Mouse (Mus musculus) lung, embryonic 15.5 days (tissue): Measurements from ENCODE around the gene Top3b. TPM values are rescaled to one million over a fixed set of nuclear protein-coding genes. Genes with fewer than 3 reads are reported as not detected.
A peak's percentile ranks its signal among the peaks of the same experiment; 100 is the strongest.
"Not testable (repeated sequence)": the region's sequence is repeated elsewhere in the genome, so short reads cannot be mapped to it uniquely, and the experiment has no call there.

Experiments used
- ATAC-seq: fragments of 200-750 bp; cut with Nextera tagmentation; 2 replicates; pipeline ENCODE4 v1.8.0; 2017; ENCODE audit warnings: moderate number of reproducible peaks, borderline replicate concordance; ENCODE audit not compliant: low FRiP score, low TSS enrichment; ENCODE audit errors: extremely low read depth
- H3K27ac ChIP-seq: fragments of 300-500 bp; sonication (generic); 2 replicates; pipeline ENCODE4 v1.5.1; 2015; ENCODE audit warnings: moderate library complexity, mild to moderate bottlenecking, inconsistent platforms
- H3K27me3 ChIP-seq: fragments of 300-500 bp; sonication (generic); 2 replicates; pipeline ENCODE4 v1.6.1; 2015; ENCODE audit warnings: inconsistent platforms
- H3K36me3 ChIP-seq: fragments of 300-500 bp; sonication (generic); 2 replicates; pipeline ENCODE4 v1.6.1; 2015; ENCODE audit warnings: inconsistent platforms
- H3K4me1 ChIP-seq: fragments of 300-500 bp; sonication (generic); 2 replicates; pipeline ENCODE4 v1.6.1; 2015; ENCODE audit warnings: inconsistent platforms
- H3K4me2 ChIP-seq: fragments of 300-500 bp; sonication (generic); 2 replicates; pipeline ENCODE4 v1.6.1; 2015; ENCODE audit warnings: inconsistent platforms, mild to moderate bottlenecking, moderate library complexity
- H3K4me3 ChIP-seq: fragments of 300-500 bp; sonication (generic); 2 replicates; pipeline ENCODE4 v1.5.1; 2015; ENCODE audit warnings: mild to moderate bottlenecking, inconsistent platforms
- H3K9ac ChIP-seq: fragments of 300-500 bp; sonication (generic); 2 replicates; pipeline ENCODE4 v1.6.1; 2015; ENCODE audit warnings: inconsistent platforms
- H3K9me3 ChIP-seq: fragments of 300-500 bp; sonication (generic); 2 replicates; pipeline ENCODE4 v1.6.1; 2016; ENCODE audit warnings: inconsistent platforms
- WGBS: fragments of 180-500 bp; shearing (Covaris S2); methylation state at CpG from one replicate; pipeline ENCODE4 v1.1.7; 2015; 5-methylcytosine and 5-hydroxymethylcytosine counted together
- polyA plus RNA-seq: library from polyadenylated mRNA; unstranded; fragments of >200 nt; fragmentation: Nextera tagmentation; extraction: Ambion mirVana; gene quantifications from 2 replicates; pipeline ENCODE4 v1.2.1, GENCODE M21; 2015

The Top3b gene
- polyA plus RNA-seq, 1 experiment from 2014 or later: 69.9 TPM

- Histone ChIP-seq H3K36me3 (peaks cover 22% of the 10 kb centered on the region), H3K9me3 (no peaks in the 10 kb centered on the region), H3K27ac (no peak overlapping the region), H3K27me3 (no peaks in the 10 kb centered on the region), H3K4me3 (no peak overlapping the region), H3K4me1 (no peaks in the 10 kb centered on the region; the same call in 1 of the 2 replicates), H3K9ac (no peak overlapping the region), H3K4me2 (no peak overlapping the region)
- 70% methylated on average over 5 of the region's 5 CpGs for WGBS
- ATAC-seq: 0 out of 2 replicates have a peak, but pooled peaks have one; percentile 7
These were observed 32.7 kb downstream of the Top3b start for GRCm38 (mm10) chr16:16903188-16903587.

GRCm38 (mm10) chr16:16907799-16908198 is 37.3 kb downstream of the Top3b start:
- H3K4me2 ChIP-seq: no peak overlapping the region
- WGBS: 58% methylated on average over 6 of the region's 6 CpGs
- H3K9ac ChIP-seq: no peak overlapping the region
- peak overlapping the region; percentile 80 for H3K27ac ChIP-seq
- H3K9me3 ChIP-seq: no peaks in the 10 kb centered on the region
- ATAC-seq: peak; percentile 60; the same call in 1 of the 2 replicates
- H3K27me3 ChIP-seq: no peaks in the 10 kb centered on the region
- H3K4me3 ChIP-seq: no peak overlapping the region
- peaks cover 49% of the 10 kb centered on the region for H3K36me3 ChIP-seq
- 0 out of 2 replicates have a peak, but pooled peaks cover 3% of the 10 kb centered on the region for H3K4me1 ChIP-seq

GRCm38 (mm10) chr16:16911641-16912597 is 41.4 kb downstream of the Top3b start:
- WGBS: 43% methylated on average over 13 of the region's 13 CpGs
- ATAC-seq: peak; percentile 65
- Histone ChIP-seq H3K9me3 (no peaks in the 10 kb centered on the region), H3K36me3 (peaks cover 57% of the 10 kb centered on the region), H3K9ac (no peak overlapping the region), H3K4me3 (no peak overlapping the region), H3K27me3 (no peaks in the 10 kb centered on the region), H3K4me2 (no peak overlapping the region), H3K27ac (peak overlapping the region; percentile 66), H3K4me1 (0 out of 2 replicates have a peak, but pooled peaks cover 3% of the 10 kb centered on the region)

GRCm38 (mm10) chr16:16913440-16913839 is 42.9 kb downstream of the Top3b start:
- H3K36me3 ChIP-seq: peaks cover 72% of the 10 kb centered on the region
- H3K27me3 ChIP-seq: no peaks in the 10 kb centered on the region
- ATAC-seq: no peak

DNA sequence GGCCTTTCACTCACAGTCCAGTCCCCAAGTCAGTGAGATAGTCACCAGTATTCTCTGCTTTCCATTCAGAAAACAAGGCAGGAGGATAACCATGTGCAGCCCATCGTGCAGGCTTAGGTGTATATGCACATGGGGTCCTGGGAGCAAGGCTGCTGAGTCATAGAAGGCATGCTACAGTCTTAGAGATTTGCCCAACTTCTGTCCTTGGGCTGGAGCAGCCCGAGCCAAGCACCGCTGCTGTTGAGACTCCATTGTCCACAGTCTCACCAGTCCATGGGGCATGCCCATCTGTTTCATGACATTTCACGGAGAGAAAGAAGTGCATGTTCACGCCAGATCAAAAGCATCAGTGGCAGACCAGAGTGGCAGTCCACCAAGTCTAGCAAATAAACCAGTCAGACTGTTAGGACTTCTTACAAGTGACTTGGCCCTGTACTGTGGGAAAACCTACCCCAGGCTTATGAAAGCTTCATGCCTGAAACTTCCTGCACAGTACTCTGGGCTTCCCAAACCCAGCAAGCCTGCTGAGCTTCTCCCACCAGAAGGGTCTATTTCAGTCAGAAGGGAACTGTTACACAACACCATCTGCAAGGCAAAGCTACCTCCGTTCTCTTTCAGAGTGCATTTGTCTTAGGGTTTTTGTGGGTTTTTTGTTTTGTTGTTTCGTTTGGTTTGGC is 48.0 kb downstream of the Top3b start:
- Histone ChIP-seq H3K4me2 (no peak overlapping the region), H3K4me1 (no peaks in the 10 kb centered on the region), H3K36me3 (peaks cover 59% of the 10 kb centered on the region), H3K27ac (no peak overlapping the region), H3K4me3 (no peak overlapping the region), H3K9ac (no peak overlapping the region), H3K9me3 (no peaks in the 10 kb centered on the region), H3K27me3 (no peaks in the 10 kb centered on the region)
- no peak for ATAC-seq
- WGBS: 93% methylated on average over 7 of the region's 7 CpGs

More at GRCm38 (mm10) chr16:16913440-16913839, 42.9 kb downstream of the Top3b start:
- Histone ChIP-seq H3K4me3 (no peak overlapping the region), H3K27ac (no peak overlapping the region), H3K4me2 (no peak overlapping the region), H3K9me3 (no peaks in the 10 kb centered on the region), H3K4me1 (0 out of 2 replicates have a peak, but pooled peaks cover 3% of the 10 kb centered on the region), H3K9ac (no peak overlapping the region)
- 62% methylated on average over 1 of the region's 1 CpGs for WGBS

GRCm38 (mm10) chr16:16921021-16921435 is 50.5 kb downstream of the Top3b start:
- Histone ChIP-seq H3K4me1 (no peaks in the 10 kb centered on the region), H3K9me3 (no peaks in the 10 kb centered on the region), H3K27me3 (no peaks in the 10 kb centered on the region), H3K36me3 (peaks cover 51% of the 10 kb centered on the region), H3K27ac (no peak overlapping the region), H3K4me3 (no peak overlapping the region), H3K4me2 (no peak overlapping the region), H3K9ac (no peak overlapping the region)
- no peak; the same call in 1 of the 2 replicates for ATAC-seq
- WGBS: 64% methylated on average over 3 of the region's 3 CpGs

DNA sequence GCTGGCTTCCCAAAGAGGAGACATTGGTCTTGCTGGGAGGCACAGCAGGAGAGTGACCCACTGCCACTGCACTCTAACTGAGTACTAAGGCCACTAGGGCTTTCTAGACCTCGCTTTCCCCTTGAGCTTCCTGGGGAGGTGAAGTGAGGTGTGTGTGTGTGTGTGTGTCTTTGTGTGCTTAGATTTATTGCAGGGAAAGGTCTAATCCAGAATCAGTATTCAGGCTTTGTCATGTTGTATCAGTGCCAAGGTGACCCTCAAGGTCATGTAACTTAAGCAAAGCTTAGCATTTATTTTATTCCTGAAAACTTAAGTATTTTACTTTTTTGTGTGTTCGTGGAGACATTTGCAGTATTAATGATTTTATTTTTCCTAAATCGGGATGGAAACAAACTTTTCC is 53.9 kb downstream of the Top3b start:
- Histone ChIP-seq H3K4me3 (no peak overlapping the region), H3K9ac (no peak overlapping the region), H3K36me3 (peaks cover 27% of the 10 kb centered on the region), H3K9me3 (no peaks in the 10 kb centered on the region), H3K4me1 (no peaks in the 10 kb centered on the region), H3K27ac (no peak overlapping the region), H3K4me2 (no peak overlapping the region), H3K27me3 (no peaks in the 10 kb centered on the region)
- WGBS: 89% methylated on average over 3 of the region's 3 CpGs
- ATAC-seq: no peak

DNA sequence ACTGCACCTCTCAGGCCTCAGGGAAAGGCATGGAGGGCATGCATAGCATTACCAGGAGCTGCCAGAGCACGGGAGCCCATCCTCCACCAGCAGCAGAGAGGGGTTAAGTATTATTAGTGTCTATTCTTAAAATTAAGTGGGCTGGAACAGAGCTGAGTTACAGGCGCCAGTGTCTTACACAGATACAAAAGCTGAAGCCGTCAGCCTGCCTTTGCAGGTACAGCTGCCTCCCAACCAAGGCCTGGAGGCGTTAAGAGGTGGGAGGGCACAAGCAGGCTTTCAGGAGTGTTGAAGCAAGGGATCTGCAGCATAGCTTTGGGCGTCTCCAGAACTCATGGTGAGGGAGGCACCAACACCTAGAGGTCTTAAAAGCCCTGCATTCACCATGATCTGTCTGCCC is 56.0 kb downstream of the Top3b start:
- Histone ChIP-seq H3K27me3 (no peaks in the 10 kb centered on the region), H3K36me3 (peaks cover 17% of the 10 kb centered on the region), H3K27ac (no peak overlapping the region), H3K9ac (no peak overlapping the region), H3K4me1 (no peaks in the 10 kb centered on the region), H3K4me3 (no peak overlapping the region), H3K9me3 (no peaks in the 10 kb centered on the region), H3K4me2 (no peak overlapping the region)
- no peak for ATAC-seq
- 80% methylated on average over 5 of the region's 5 CpGs for WGBS

DNA sequence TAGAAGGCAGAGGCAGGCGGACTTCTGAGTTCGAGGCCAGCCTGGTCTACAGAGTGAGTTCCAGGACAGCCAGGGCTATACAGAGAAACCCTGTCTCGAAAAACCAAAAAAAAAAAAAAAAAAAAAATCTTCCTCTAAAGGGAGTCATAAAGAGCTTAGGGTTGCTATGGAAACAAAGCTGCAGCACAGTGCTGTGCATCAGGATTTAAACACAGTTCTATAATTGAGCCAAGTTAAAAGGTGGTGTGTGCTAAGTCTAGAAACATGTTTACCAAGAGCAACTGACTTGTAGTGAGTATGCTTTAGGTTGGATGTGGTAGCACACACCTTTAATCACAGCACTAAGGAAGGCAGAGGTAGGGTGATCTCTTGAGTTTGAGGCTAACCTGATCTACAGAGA is 58.4 kb downstream of the Top3b start:
- H3K9me3 ChIP-seq, ATAC-seq, H3K27ac ChIP-seq, H3K36me3 ChIP-seq, H3K4me2 ChIP-seq, H3K4me1 ChIP-seq, H3K4me3 ChIP-seq, H3K9ac ChIP-seq, H3K27me3 ChIP-seq: not testable (repeated sequence)
- WGBS: 75% methylated on average over 3 of the region's 3 CpGs

GRCm38 (mm10) chr16:16930326-16930725 is 59.8 kb downstream of the Top3b start:
- Histone ChIP-seq H3K27ac (no peak overlapping the region), H3K36me3 (no peaks in the 10 kb centered on the region), H3K9me3 (no peaks in the 10 kb centered on the region), H3K4me3 (no peak overlapping the region), H3K4me1 (no peaks in the 10 kb centered on the region), H3K27me3 (no peaks in the 10 kb centered on the region), H3K4me2 (no peak overlapping the region), H3K9ac (no peak overlapping the region)
- 84% methylated on average over 3 of the region's 3 CpGs for WGBS
- ATAC-seq: no peak

GRCm38 (mm10) chr16:16930810-16931296 is 60.3 kb downstream of the Top3b start:
- ATAC-seq: no peak

DNA sequence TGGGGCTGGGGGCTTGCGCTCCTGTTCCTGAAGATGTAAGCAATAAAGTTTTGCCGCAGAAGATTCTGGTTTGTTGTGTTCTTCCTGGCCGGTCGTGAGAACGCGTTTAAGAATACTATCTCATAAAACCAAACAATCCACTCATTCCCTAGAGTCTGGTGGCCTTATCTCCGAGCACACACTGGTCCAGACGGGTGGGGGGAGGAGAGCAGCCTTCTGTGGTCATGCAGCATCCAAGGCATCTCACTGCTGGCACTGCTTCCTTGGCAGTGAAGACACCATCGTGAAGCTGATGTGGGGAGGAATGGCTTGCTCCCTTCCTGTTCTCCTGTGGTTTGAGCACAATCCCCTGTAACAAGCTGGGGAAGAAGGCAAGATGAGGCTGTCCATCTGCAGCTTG is 69.0 kb downstream of the Top3b start:
- ATAC-seq: no peak
- Histone ChIP-seq H3K4me3 (no peak overlapping the region), H3K36me3 (no peaks in the 10 kb centered on the region), H3K4me1 (no peaks in the 10 kb centered on the region), H3K4me2 (no peak overlapping the region), H3K27ac (no peak overlapping the region), H3K27me3 (no peaks in the 10 kb centered on the region), H3K9ac (no peak overlapping the region), H3K9me3 (no peaks in the 10 kb centered on the region)
- WGBS: 91% methylated on average over 9 of the region's 9 CpGs

More at GRCm38 (mm10) chr16:16930810-16931296, 60.3 kb downstream of the Top3b start:
- no peak overlapping the region for H3K4me2 ChIP-seq
- no peaks in the 10 kb centered on the region for H3K36me3 ChIP-seq
- no peak overlapping the region for H3K27ac ChIP-seq
- no peaks in the 10 kb centered on the region for H3K9me3 ChIP-seq
- no peak overlapping the region for H3K4me3 ChIP-seq
- H3K9ac ChIP-seq: no peak overlapping the region
- H3K27me3 ChIP-seq: no peaks in the 10 kb centered on the region
- WGBS: 73% methylated on average over 5 of the region's 5 CpGs
- no peaks in the 10 kb centered on the region for H3K4me1 ChIP-seq
